Mouse (Mus musculus) macrophage (primary cell): ENCODE data around the gene Ccl9. TPM values are rescaled to one million over a fixed set of nuclear protein-coding genes. Genes with fewer than 3 reads are reported as not detected.
A peak's percentile ranks its signal among the peaks of the same experiment; 100 is the strongest.

Source experiments
- H3K27ac ChIP-seq: fragments of 350-480 bp; formaldehyde crosslinking; 2 replicates; pipeline ENCODE4 v1.9.0; 2021
- H3K36me3 ChIP-seq: fragments of 350-480 bp; formaldehyde crosslinking; 2 replicates; pipeline ENCODE4 v1.9.0; 2021; ENCODE audit errors: inconsistent target
- H3K4me3 ChIP-seq: fragments of 350-480 bp; formaldehyde crosslinking; 2 replicates; pipeline ENCODE4 v1.9.0; 2021; ENCODE audit errors: inconsistent target
- H3K79me2 ChIP-seq: fragments of 350-480 bp; formaldehyde crosslinking; 2 replicates; pipeline ENCODE4 v1.9.0; 2021; ENCODE audit errors: inconsistent target
- WGBS: methylation state at CpG from one replicate; pipeline ENCODE4 v1.1.7; 2026; ENCODE audit warnings: inconsistent platforms; ENCODE audit not compliant: missing documents; 5-methylcytosine and 5-hydroxymethylcytosine counted together
- polyA plus RNA-seq: library from polyadenylated mRNA; stranded (reverse); fragments of 250-400 nt; gene quantifications from 3 replicates; pipeline ENCODE4 v1.2.4, GENCODE M21; 2018; ENCODE audit warnings: inconsistent platforms

Gene Ccl9
- polyA plus RNA-seq, 1 experiment from 2014 or later = 625 TPM

GRCm38 (mm10) chr11:83595669-83596455, 17.4 kb upstream of the Ccl9 start:
- 43% methylated on average over 7 of the region's 7 CpGs for WGBS
- H3K27ac ChIP-seq = peak overlapping the region; percentile 91

GRCm38 (mm10) chr11:83593453-83593852, 15.0 kb upstream of the Ccl9 start:
- peaks cover 27% of the 10 kb centered on the region for H3K79me2 ChIP-seq
- WGBS = 43% methylated on average over 5 of the region's 5 CpGs
- H3K4me3 ChIP-seq = no peak overlapping the region
- H3K27ac ChIP-seq = peak overlapping the region; percentile 91
- peaks cover 15% of the 10 kb centered on the region for H3K36me3 ChIP-seq

More at GRCm38 (mm10) chr11:83595669-83596455, 17.4 kb upstream of the Ccl9 start:
- H3K36me3 ChIP-seq = no peaks in the 10 kb centered on the region
- no peak overlapping the region for H3K4me3 ChIP-seq
- peaks cover 19% of the 10 kb centered on the region for H3K79me2 ChIP-seq

GRCm38 (mm10) chr11:83592853-83593252, 14.4 kb upstream of the Ccl9 start, which contains the start of gene Ccl6:
TSS of gene Ccl6 (minus strand) at chr11:83593087.
- 11% methylated on average over 2 of the region's 2 CpGs for WGBS
- peak within 1 kb of the TSS; percentile 91 for H3K27ac ChIP-seq

GRCm38 (mm10) chr11:83584232-83584631, 5.8 kb upstream of the Ccl9 start:
- 42% methylated on average over 2 of the region's 2 CpGs for WGBS
- Histone ChIP-seq H3K4me3 (no peak overlapping the region), H3K27ac (no peak overlapping the region), H3K36me3 (peaks cover 20% of the 10 kb centered on the region), H3K79me2 (peaks cover under 1% of the 10 kb centered on the region; the same call in 1 of the 2 replicates)

More at GRCm38 (mm10) chr11:83592853-83593252, 14.4 kb upstream of the Ccl9 start, which contains the start of gene Ccl6:
- Histone ChIP-seq H3K36me3 (peaks cover 21% of the 10 kb centered on the region), H3K4me3 (peak within 1 kb of the TSS; percentile 46), H3K79me2 (peaks cover 27% of the 10 kb centered on the region)

GRCm38 (mm10) chr11:83583450-83583754, 5.0 kb upstream of the Ccl9 start:
- H3K27ac ChIP-seq = no peak overlapping the region
- no peak overlapping the region for H3K4me3 ChIP-seq
- peaks cover 5% of the 10 kb centered on the region; the same call in 1 of the 2 replicates for H3K79me2 ChIP-seq
- H3K36me3 ChIP-seq = peaks cover 12% of the 10 kb centered on the region

GRCm38 (mm10) chr11:83582626-83583449, 4.4 kb upstream of the Ccl9 start:
- Histone ChIP-seq H3K27ac (no peak overlapping the region), H3K79me2 (peaks cover 8% of the 10 kb centered on the region), H3K4me3 (no peak overlapping the region), H3K36me3 (peaks cover 6% of the 10 kb centered on the region)
- WGBS = 96% methylated on average over 4 of the region's 4 CpGs

- H3K36me3 ChIP-seq = no peaks in the 10 kb centered on the region
- no peak overlapping the region for H3K4me3 ChIP-seq
- H3K79me2 ChIP-seq = peaks cover 10% of the 10 kb centered on the region
- no peak overlapping the region for H3K27ac ChIP-seq
- WGBS = 89% methylated on average over 4 of the region's 4 CpGs
These were observed 3.5 kb upstream of the Ccl9 start for GRCm38 (mm10) chr11:83581626-83582610.

- no peak overlapping the region for H3K4me3 ChIP-seq
- WGBS = 38% methylated on average over 1 of the region's 1 CpGs
- peaks cover 22% of the 10 kb centered on the region for H3K79me2 ChIP-seq
- H3K27ac ChIP-seq = no peak overlapping the region
- peaks cover 7% of the 10 kb centered on the region; the same call in 1 of the 2 replicates for H3K36me3 ChIP-seq
These were observed 2.3 kb upstream of the Ccl9 start for GRCm38 (mm10) chr11:83580699-83581232.

- Histone ChIP-seq H3K4me3 (peak overlapping the region; percentile 51; the same call in 1 of the 2 replicates), H3K79me2 (peaks cover 36% of the 10 kb centered on the region), H3K36me3 (peaks cover 10% of the 10 kb centered on the region; the same call in 1 of the 2 replicates), H3K27ac (peak overlapping the region; percentile 94)
- 53% methylated on average over 3 of the region's 3 CpGs for WGBS
These were observed 563 bp upstream of the Ccl9 start for GRCm38 (mm10) chr11:83578999-83579398.

- WGBS = 10% methylated on average over 4 of the region's 4 CpGs
- Histone ChIP-seq H3K4me3 (peak overlapping the region; percentile 51), H3K36me3 (peaks cover 19% of the 10 kb centered on the region; the same call in 1 of the 2 replicates), H3K27ac (peak overlapping the region; percentile 94), H3K79me2 (peaks cover 36% of the 10 kb centered on the region)
These were observed 1.4 kb downstream of the Ccl9 start for GRCm38 (mm10) chr11:83576927-83577555.

- WGBS = 66% methylated on average over 9 of the region's 9 CpGs
- Histone ChIP-seq H3K79me2 (peaks cover 28% of the 10 kb centered on the region), H3K36me3 (peaks cover 19% of the 10 kb centered on the region; the same call in 1 of the 2 replicates), H3K27ac (peak overlapping the region; percentile 78), H3K4me3 (no peak overlapping the region)
These were observed 5.6 kb downstream of the Ccl9 start for GRCm38 (mm10) chr11:83572834-83573233.

- under 1% methylated on average over 8 of the region's 8 CpGs for WGBS
- Histone ChIP-seq H3K79me2 (peaks cover 27% of the 10 kb centered on the region), H3K27ac (peak overlapping the region; percentile 78), H3K4me3 (no peak overlapping the region), H3K36me3 (peaks cover 19% of the 10 kb centered on the region; the same call in 1 of the 2 replicates)
These were observed 6.2 kb downstream of the Ccl9 start for GRCm38 (mm10) chr11:83572223-83572622.

GRCm38 (mm10) chr11:83570189-83570588, 8.2 kb downstream of the Ccl9 start:
- 0 out of 2 replicates have a peak overlapping the region, but pooled peaks have one; percentile 12 for H3K27ac ChIP-seq

More at GRCm38 (mm10) chr11:83570189-83570588, 8.2 kb downstream of the Ccl9 start:
- 0 out of 2 replicates have a peak, but pooled peaks cover 8% of the 10 kb centered on the region for H3K36me3 ChIP-seq
- WGBS = 13% methylated on average over 2 of the region's 2 CpGs
- H3K79me2 ChIP-seq = peaks cover 9% of the 10 kb centered on the region
- H3K4me3 ChIP-seq = no peak overlapping the region
